Mouse (Mus musculus): ENCODE measurements around the gene Olfr59. TPM values are rescaled to one million over a fixed set of nuclear protein-coding genes. Genes with fewer than 3 reads are reported as not detected.

The Olfr59 gene
- not detected in 2 replicates for polyA plus RNA-seq (2012; rRNA removed)

- 36% methylated on average over 2 of the region's 2 CpGs for WGBS
- no peak for DNase-seq
- H3K4me3 ChIP-seq (ENCODE audit: insufficient read depth, low read depth, low read length): no peak within 1 kb of the TSS
- no peak within 1 kb of the TSS for H3K27ac ChIP-seq (ENCODE audit: insufficient read depth, low read depth, low read length)
- H3K27me3 ChIP-seq (replicated peaks; ENCODE audit: control insufficient read depth, insufficient read depth, low read length): no peaks in the 10 kb centered on the region
- no peaks in the 10 kb centered on the region for H3K36me3 ChIP-seq (ENCODE audit: control insufficient read depth, insufficient read depth, low read length)
- TF ChIP-seq CTCF (conservative IDR thresholded peaks at IDR 0.05; ENCODE audit: insufficient read depth, insufficient read length, low read depth, low read length): no peak
- TF ChIP-seq POLR2A (IDR thresholded peaks at IDR 0.05; ENCODE audit: low read depth, low read length): no peak
- H3K4me1 ChIP-seq (ENCODE audit: control insufficient read depth, insufficient read depth, low read length): no peaks in the 10 kb centered on the region
Observed at GRCm38 (mm10) chr11:74283436-74283835, at the start of gene Olfr59. Gene Olfr59, plus strand, starts transcription at chr11:74283736.

- no peak overlapping the region for H3K4me3 ChIP-seq (ENCODE audit: insufficient read depth, low read depth, low read length)
- H3K27me3 ChIP-seq (replicated peaks; ENCODE audit: control insufficient read depth, insufficient read depth, low read length): no peaks in the 10 kb centered on the region
- no peak overlapping the region for H3K27ac ChIP-seq (ENCODE audit: insufficient read depth, low read depth, low read length)
- no peaks in the 10 kb centered on the region for H3K36me3 ChIP-seq (ENCODE audit: control insufficient read depth, insufficient read depth, low read length)
- DNase-seq: no peak
- TF ChIP-seq CTCF (conservative IDR thresholded peaks at IDR 0.05; ENCODE audit: insufficient read depth, insufficient read length, low read depth, low read length) (no peak), POLR2A (IDR thresholded peaks at IDR 0.05; ENCODE audit: low read depth, low read length) (no peak)
- 88% methylated on average over 3 of the region's 3 CpGs for WGBS
- H3K4me1 ChIP-seq (ENCODE audit: control insufficient read depth, insufficient read depth, low read length): no peaks in the 10 kb centered on the region
Observed at GRCm38 (mm10) chr11:74241201-74241600, 42.3 kb upstream of the Olfr59 start.

GRCm38 (mm10) chr11:74259508-74259907 is 24.0 kb upstream of the Olfr59 start, which contains the start of gene Olfr406:
Gene Olfr406, plus strand, starts transcription at chr11:74259808.
- DNase-seq: no peak
- H3K4me1 ChIP-seq (ENCODE audit: control insufficient read depth, insufficient read depth, low read length): no peaks in the 10 kb centered on the region
- no peak for TF ChIP-seq CTCF (conservative IDR thresholded peaks at IDR 0.05; ENCODE audit: insufficient read depth, insufficient read length, low read depth, low read length)
- TF ChIP-seq POLR2A (IDR thresholded peaks at IDR 0.05; ENCODE audit: low read depth, low read length): no peak
- H3K4me3 ChIP-seq (ENCODE audit: insufficient read depth, low read depth, low read length): no peak within 1 kb of the TSS
- no peaks in the 10 kb centered on the region for H3K27me3 ChIP-seq (replicated peaks; ENCODE audit: control insufficient read depth, insufficient read depth, low read length)
- no peak within 1 kb of the TSS for H3K27ac ChIP-seq (ENCODE audit: insufficient read depth, low read depth, low read length)
- H3K36me3 ChIP-seq (ENCODE audit: control insufficient read depth, insufficient read depth, low read length): no peaks in the 10 kb centered on the region
- 43% methylated on average over 2 of the region's 2 CpGs for WGBS

- Histone ChIP-seq H3K27ac (ENCODE audit: insufficient read depth, low read depth, low read length) (no peak overlapping the region), H3K27me3 (replicated peaks; ENCODE audit: control insufficient read depth, insufficient read depth, low read length) (no peaks in the 10 kb centered on the region), H3K36me3 (ENCODE audit: control insufficient read depth, insufficient read depth, low read length) (no peaks in the 10 kb centered on the region), H3K4me1 (ENCODE audit: control insufficient read depth, insufficient read depth, low read length) (no peaks in the 10 kb centered on the region), H3K4me3 (ENCODE audit: insufficient read depth, low read depth, low read length) (no peak overlapping the region)
- TF ChIP-seq CTCF (conservative IDR thresholded peaks at IDR 0.05; ENCODE audit: insufficient read depth, insufficient read length, low read depth, low read length) (no peak), POLR2A (IDR thresholded peaks at IDR 0.05; ENCODE audit: low read depth, low read length) (no peak)
- no peak for DNase-seq
- 76% methylated on average over 2 of the region's 2 CpGs for WGBS
Observed at GRCm38 (mm10) chr11:74287256-74287655, 3.7 kb downstream of the Olfr59 start.

- no peak for DNase-seq
- H3K4me1 ChIP-seq (ENCODE audit: control insufficient read depth, insufficient read depth, low read length): no peaks in the 10 kb centered on the region
- 67% methylated on average over 2 of the region's 2 CpGs for WGBS
- H3K36me3 ChIP-seq (ENCODE audit: control insufficient read depth, insufficient read depth, low read length): no peaks in the 10 kb centered on the region
- H3K4me3 ChIP-seq (ENCODE audit: insufficient read depth, low read depth, low read length): no peak overlapping the region
- TF ChIP-seq CTCF (conservative IDR thresholded peaks at IDR 0.05; ENCODE audit: insufficient read depth, insufficient read length, low read depth, low read length) (no peak), POLR2A (IDR thresholded peaks at IDR 0.05; ENCODE audit: low read depth, low read length) (no peak)
- no peak overlapping the region for H3K27ac ChIP-seq (ENCODE audit: insufficient read depth, low read depth, low read length)
- no peaks in the 10 kb centered on the region for H3K27me3 ChIP-seq (replicated peaks; ENCODE audit: control insufficient read depth, insufficient read depth, low read length)
Observed at GRCm38 (mm10) chr11:74326044-74326443, 42.5 kb downstream of the Olfr59 start.

- TF ChIP-seq POLR2A (IDR thresholded peaks at IDR 0.05; ENCODE audit: low read depth, low read length) (no peak), CTCF (conservative IDR thresholded peaks at IDR 0.05; ENCODE audit: insufficient read depth, insufficient read length, low read depth, low read length) (no peak)
- H3K27me3 ChIP-seq (replicated peaks; ENCODE audit: control insufficient read depth, insufficient read depth, low read length): no peaks in the 10 kb centered on the region
- no peaks in the 10 kb centered on the region for H3K4me1 ChIP-seq (ENCODE audit: control insufficient read depth, insufficient read depth, low read length)
- no peak for DNase-seq
- no peaks in the 10 kb centered on the region for H3K36me3 ChIP-seq (ENCODE audit: control insufficient read depth, insufficient read depth, low read length)
- H3K27ac ChIP-seq (ENCODE audit: insufficient read depth, low read depth, low read length): no peak overlapping the region
- H3K4me3 ChIP-seq (ENCODE audit: insufficient read depth, low read depth, low read length): no peak overlapping the region
Observed at GRCm38 (mm10) chr11:74328781-74329180, 45.2 kb downstream of the Olfr59 start.

- Histone ChIP-seq H3K4me3 (ENCODE audit: insufficient read depth, low read depth, low read length) (no peak within 1 kb of the TSS), H3K36me3 (ENCODE audit: control insufficient read depth, insufficient read depth, low read length) (no peaks in the 10 kb centered on the region), H3K27ac (ENCODE audit: insufficient read depth, low read depth, low read length) (no peak within 1 kb of the TSS), H3K4me1 (ENCODE audit: control insufficient read depth, insufficient read depth, low read length) (no peaks in the 10 kb centered on the region), H3K27me3 (replicated peaks; ENCODE audit: control insufficient read depth, insufficient read depth, low read length) (no peaks in the 10 kb centered on the region; the same call in 1 of the 2 replicates)
- no peak for DNase-seq
- TF ChIP-seq POLR2A (IDR thresholded peaks at IDR 0.05; ENCODE audit: low read depth, low read length): no peak
- TF ChIP-seq CTCF (conservative IDR thresholded peaks at IDR 0.05; ENCODE audit: insufficient read depth, insufficient read length, low read depth, low read length): no peak
- WGBS: 84% methylated on average over 6 of the region's 6 CpGs
Observed at GRCm38 (mm10) chr11:74337931-74338330, 54.4 kb downstream of the Olfr59 start, which contains the start of gene Olfr410. Gene Olfr410, minus strand, starts transcription at chr11:74338031.

Other genes with a start within 250 kb of the Olfr59 start
- not detected in 2 replicates for gene Olfr139, start 227.2 kb upstream of the Olfr59 start, polyA plus RNA-seq (2012; rRNA removed)
- not detected in 2 replicates for gene Olfr399, start 227.1 kb upstream of the Olfr59 start, polyA plus RNA-seq (2012; rRNA removed)
- not detected in 2 replicates for gene Zfp616, start 213.8 kb upstream of the Olfr59 start, polyA plus RNA-seq (2012; rRNA removed)
- not detected in 2 replicates for gene Olfr401, start 170.0 kb upstream of the Olfr59 start, polyA plus RNA-seq (2012; rRNA removed)
- gene Olfr402, start 130.2 kb upstream of the Olfr59 start, polyA plus RNA-seq (2012; rRNA removed): not detected in 2 replicates
- not detected in 2 replicates for gene Olfr403, start 97.5 kb upstream of the Olfr59 start, polyA plus RNA-seq (2012; rRNA removed)
- gene Olfr43, start 72.4 kb upstream of the Olfr59 start, polyA plus RNA-seq (2012; rRNA removed): not detected in 2 replicates
- not detected in 2 replicates for gene Olfr406, start 23.9 kb upstream of the Olfr59 start, polyA plus RNA-seq (2012; rRNA removed)
- not detected in 2 replicates for gene Olfr410, start 54.3 kb downstream of the Olfr59 start, polyA plus RNA-seq (2012; rRNA removed)
- not detected in 2 replicates for gene Olfr411, start 68.9 kb downstream of the Olfr59 start, polyA plus RNA-seq (2012; rRNA removed)
- not detected in 2 replicates for gene Olfr412, start 78.3 kb downstream of the Olfr59 start, polyA plus RNA-seq (2012; rRNA removed)